Mouse (Mus musculus): ENCODE data around the gene Ssbp3. TPM values are rescaled to one million over a fixed set of nuclear protein-coding genes. Genes with fewer than 3 reads are reported as not detected.

The Ssbp3 gene
- polyA plus RNA-seq, 1 experiment, result 121 TPM

DNA sequence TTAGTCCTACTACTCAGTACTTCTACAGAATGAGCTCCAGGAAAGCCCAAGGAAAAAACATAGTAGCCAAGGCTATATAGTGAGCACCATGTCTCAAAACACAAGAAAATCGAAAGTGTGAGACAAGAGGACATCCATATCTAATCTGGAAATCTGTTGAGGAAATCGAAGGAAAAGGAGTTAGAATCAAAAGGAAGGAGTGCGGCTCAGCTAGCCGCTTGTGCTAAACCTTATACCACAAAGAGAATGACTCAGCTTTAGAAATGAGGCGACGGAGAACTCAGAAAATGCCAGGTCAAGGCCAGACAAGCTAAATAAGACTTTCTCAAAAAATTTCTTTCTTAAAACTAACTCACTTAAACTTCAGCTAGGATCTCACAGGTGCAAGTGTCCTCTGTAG, 131.8 kb downstream of the Ssbp3 start:
- no peak overlapping the region for H3K27ac ChIP-seq (ENCODE audit: insufficient read depth, low read length)
- H3K4me1 ChIP-seq (ENCODE audit: control insufficient read depth, insufficient read depth, low read length), result peaks cover 3% of the 10 kb centered on the region; the same call in 1 of the 2 replicates
- H3K4me3 ChIP-seq (ENCODE audit: insufficient read depth, low read length), result no peak overlapping the region
- TF ChIP-seq POLR2A (IDR thresholded peaks at IDR 0.05; ENCODE audit: extremely low read depth, insufficient read depth, low read length), result no peak
- no peak for TF ChIP-seq CTCF (IDR thresholded peaks at IDR 0.05; ENCODE audit: extremely low read depth, insufficient read depth, low read length)

DNA sequence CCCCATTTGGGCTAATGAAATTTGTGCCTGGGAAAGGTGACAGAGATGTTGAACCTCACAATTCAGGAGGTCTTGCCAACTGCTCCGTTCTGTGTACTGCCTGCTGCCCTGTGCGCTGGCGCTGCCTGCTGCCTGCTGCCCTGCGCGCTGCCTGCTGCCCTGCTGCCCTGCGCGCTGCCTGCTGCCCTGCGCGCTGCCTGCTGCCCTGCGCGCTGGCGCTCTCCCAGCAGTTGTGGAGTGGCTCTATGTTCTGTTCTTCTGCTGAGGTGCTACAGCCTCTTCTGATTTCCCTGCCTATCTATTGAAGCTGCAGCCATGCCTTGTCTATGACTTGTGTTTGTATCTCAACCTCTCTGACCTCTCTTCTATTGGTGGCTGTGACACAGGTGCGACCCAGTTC, 134.7 kb downstream of the Ssbp3 start:
- TF ChIP-seq CTCF (IDR thresholded peaks at IDR 0.05; ENCODE audit: extremely low read depth, insufficient read depth, low read length) (no peak), POLR2A (IDR thresholded peaks at IDR 0.05; ENCODE audit: extremely low read depth, insufficient read depth, low read length) (no peak)

DNA sequence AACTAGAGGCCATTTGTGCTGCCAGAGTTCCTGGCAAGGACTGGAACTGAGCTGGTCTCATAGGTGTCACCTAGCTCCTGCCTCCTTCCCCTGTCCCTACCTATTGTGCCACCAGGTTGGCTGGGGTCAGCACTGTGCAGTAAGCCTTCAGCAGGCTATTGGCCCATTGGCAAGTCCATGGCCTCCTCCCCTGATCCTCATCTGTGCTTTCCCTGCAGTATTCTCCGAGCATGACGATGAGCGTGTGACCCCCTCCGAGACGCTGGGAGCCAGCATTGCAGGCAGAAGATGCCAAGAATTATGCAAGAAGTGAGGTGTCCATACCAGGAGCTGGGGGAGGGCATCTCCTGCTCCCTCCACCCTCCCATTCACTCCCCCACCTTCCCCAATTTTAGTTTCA, 137.3 kb downstream of the Ssbp3 start:
- Histone ChIP-seq H3K27ac (ENCODE audit: insufficient read depth, low read length) (no peak overlapping the region), H3K4me1 (ENCODE audit: control insufficient read depth, insufficient read depth, low read length) (peaks cover 3% of the 10 kb centered on the region)
- TF ChIP-seq CTCF (IDR thresholded peaks at IDR 0.05; ENCODE audit: extremely low read depth, insufficient read depth, low read length), result no peak
- no peak for TF ChIP-seq POLR2A (IDR thresholded peaks at IDR 0.05; ENCODE audit: extremely low read depth, insufficient read depth, low read length)

More for the DNA sequence above, 134.7 kb downstream of the Ssbp3 start:
- Histone ChIP-seq H3K4me3 (ENCODE audit: insufficient read depth, low read length) (no peak overlapping the region), H3K27ac (ENCODE audit: insufficient read depth, low read length) (no peak overlapping the region), H3K4me1 (ENCODE audit: control insufficient read depth, insufficient read depth, low read length) (peaks cover 3% of the 10 kb centered on the region)

GRCm38 (mm10) chr4:107048568-107049162, 138.2 kb downstream of the Ssbp3 start:
- no peak for TF ChIP-seq POLR2A (IDR thresholded peaks at IDR 0.05; ENCODE audit: extremely low read depth, insufficient read depth, low read length)
- no peak for TF ChIP-seq CTCF (IDR thresholded peaks at IDR 0.05; ENCODE audit: extremely low read depth, insufficient read depth, low read length)
- Histone ChIP-seq H3K27ac (ENCODE audit: insufficient read depth, low read length) (no peak overlapping the region), H3K4me3 (ENCODE audit: insufficient read depth, low read length) (no peak overlapping the region)

More for the DNA sequence above, 137.3 kb downstream of the Ssbp3 start:
- H3K4me3 ChIP-seq (ENCODE audit: insufficient read depth, low read length), result no peak overlapping the region

GRCm38 (mm10) chr4:107051889-107052288, 141.4 kb downstream of the Ssbp3 start:
- peaks cover 2% of the 10 kb centered on the region; the same call in 1 of the 2 replicates for H3K4me1 ChIP-seq (ENCODE audit: control insufficient read depth, insufficient read depth, low read length)
- no peak overlapping the region for H3K4me3 ChIP-seq (ENCODE audit: insufficient read depth, low read length)
- TF ChIP-seq CTCF (IDR thresholded peaks at IDR 0.05; ENCODE audit: extremely low read depth, insufficient read depth, low read length) (no peak), POLR2A (IDR thresholded peaks at IDR 0.05; ENCODE audit: extremely low read depth, insufficient read depth, low read length) (no peak)
- no peak overlapping the region for H3K27ac ChIP-seq (ENCODE audit: insufficient read depth, low read length)

More at GRCm38 (mm10) chr4:107048568-107049162, 138.2 kb downstream of the Ssbp3 start:
- H3K4me1 ChIP-seq (ENCODE audit: control insufficient read depth, insufficient read depth, low read length), result peaks cover 3% of the 10 kb centered on the region

DNA sequence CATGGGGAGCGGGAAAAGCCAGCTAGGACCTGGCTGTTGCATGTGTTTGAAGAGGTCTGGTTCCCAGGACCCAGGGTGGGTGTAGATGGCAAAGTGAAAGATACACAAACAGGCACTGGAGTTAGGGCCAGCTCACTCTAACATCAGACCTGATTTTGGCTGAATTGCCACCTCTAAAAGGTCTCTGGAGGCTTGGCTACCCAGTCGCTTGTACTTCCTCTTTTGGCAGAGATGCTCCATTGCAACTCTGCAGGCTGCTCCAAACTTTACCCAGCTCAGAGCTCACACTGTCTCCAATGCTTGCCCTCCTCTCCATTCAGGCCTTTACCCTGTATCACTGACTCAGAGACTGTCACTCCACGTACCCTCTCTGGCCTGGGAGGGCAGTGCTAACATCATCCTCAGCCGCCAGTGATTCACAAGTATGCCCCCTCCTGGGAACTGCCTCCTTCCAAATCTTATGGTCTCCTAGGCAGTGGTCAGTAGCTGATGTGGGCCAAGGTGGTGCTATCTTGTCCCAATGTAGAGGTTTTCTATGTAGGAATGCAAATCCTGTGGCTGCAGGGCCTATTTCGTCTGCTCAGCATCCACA, 142.6 kb downstream of the Ssbp3 start:
- Histone ChIP-seq H3K27ac (ENCODE audit: insufficient read depth, low read length) (no peak overlapping the region), H3K4me3 (ENCODE audit: insufficient read depth, low read length) (no peak overlapping the region), H3K4me1 (ENCODE audit: control insufficient read depth, insufficient read depth, low read length) (no peaks in the 10 kb centered on the region)
- no peak for TF ChIP-seq CTCF (IDR thresholded peaks at IDR 0.05; ENCODE audit: extremely low read depth, insufficient read depth, low read length)
- TF ChIP-seq POLR2A (IDR thresholded peaks at IDR 0.05; ENCODE audit: extremely low read depth, insufficient read depth, low read length), result no peak

DNA sequence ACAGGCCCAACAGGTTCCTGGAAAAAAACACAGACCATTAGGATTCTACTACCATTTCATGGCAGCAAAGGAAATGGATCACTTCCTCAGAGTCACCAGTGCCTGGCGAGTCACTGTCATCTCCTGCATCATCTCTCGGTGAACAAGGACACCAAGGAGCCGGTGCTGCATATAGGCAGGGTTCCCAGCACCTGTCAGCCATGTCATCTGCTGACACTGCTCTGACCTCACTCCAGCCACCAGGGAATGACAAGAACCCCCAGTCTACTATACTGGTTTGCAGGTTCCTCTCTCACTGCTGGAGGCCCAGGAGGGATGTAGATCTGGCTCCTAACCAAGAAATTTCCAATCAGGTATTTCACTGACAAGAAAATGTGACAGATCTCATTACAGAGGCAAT, 145.6 kb downstream of the Ssbp3 start:
- H3K4me3 ChIP-seq (ENCODE audit: insufficient read depth, low read length), result no peak overlapping the region
- no peak for TF ChIP-seq CTCF (IDR thresholded peaks at IDR 0.05; ENCODE audit: extremely low read depth, insufficient read depth, low read length)
- TF ChIP-seq POLR2A (IDR thresholded peaks at IDR 0.05; ENCODE audit: extremely low read depth, insufficient read depth, low read length), result no peak

GRCm38 (mm10) chr4:107058346-107058745, 147.8 kb downstream of the Ssbp3 start:
- Histone ChIP-seq H3K4me3 (ENCODE audit: insufficient read depth, low read length) (no peak overlapping the region), H3K27ac (ENCODE audit: insufficient read depth, low read length) (no peak overlapping the region), H3K4me1 (ENCODE audit: control insufficient read depth, insufficient read depth, low read length) (no peaks in the 10 kb centered on the region; the same call in 1 of the 2 replicates)
- TF ChIP-seq CTCF (IDR thresholded peaks at IDR 0.05; ENCODE audit: extremely low read depth, insufficient read depth, low read length), result no peak
- no peak for TF ChIP-seq POLR2A (IDR thresholded peaks at IDR 0.05; ENCODE audit: extremely low read depth, insufficient read depth, low read length)

More for the DNA sequence above, 145.6 kb downstream of the Ssbp3 start:
- no peak overlapping the region for H3K27ac ChIP-seq (ENCODE audit: insufficient read depth, low read length)
- no peaks in the 10 kb centered on the region; the same call in 1 of the 2 replicates for H3K4me1 ChIP-seq (ENCODE audit: control insufficient read depth, insufficient read depth, low read length)

DNA sequence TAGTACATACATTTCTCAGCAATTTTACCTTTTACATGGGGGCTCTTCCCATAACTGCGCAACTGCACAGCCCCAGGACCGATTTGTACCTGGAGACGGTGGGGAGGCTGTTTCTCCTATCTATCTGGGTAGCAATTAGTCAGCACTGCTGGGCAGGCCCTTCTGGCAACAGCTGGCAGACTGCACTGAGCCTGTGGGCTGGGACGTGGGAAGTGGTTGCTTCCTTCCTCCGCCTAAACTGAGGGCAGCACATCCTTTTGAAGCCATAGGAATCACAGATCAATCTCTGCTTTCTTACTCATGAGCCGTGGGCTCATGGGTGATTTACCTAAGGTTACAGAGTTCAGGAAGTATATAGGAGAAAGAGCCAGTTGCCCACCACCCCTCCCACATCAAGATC, 148.3 kb downstream of the Ssbp3 start:
- Histone ChIP-seq H3K4me1 (ENCODE audit: control insufficient read depth, insufficient read depth, low read length) (no peaks in the 10 kb centered on the region; the same call in 1 of the 2 replicates), H3K4me3 (ENCODE audit: insufficient read depth, low read length) (no peak overlapping the region), H3K27ac (ENCODE audit: insufficient read depth, low read length) (no peak overlapping the region)
- TF ChIP-seq CTCF (IDR thresholded peaks at IDR 0.05; ENCODE audit: extremely low read depth, insufficient read depth, low read length), result no peak
- TF ChIP-seq POLR2A (IDR thresholded peaks at IDR 0.05; ENCODE audit: extremely low read depth, insufficient read depth, low read length), result no peak

DNA sequence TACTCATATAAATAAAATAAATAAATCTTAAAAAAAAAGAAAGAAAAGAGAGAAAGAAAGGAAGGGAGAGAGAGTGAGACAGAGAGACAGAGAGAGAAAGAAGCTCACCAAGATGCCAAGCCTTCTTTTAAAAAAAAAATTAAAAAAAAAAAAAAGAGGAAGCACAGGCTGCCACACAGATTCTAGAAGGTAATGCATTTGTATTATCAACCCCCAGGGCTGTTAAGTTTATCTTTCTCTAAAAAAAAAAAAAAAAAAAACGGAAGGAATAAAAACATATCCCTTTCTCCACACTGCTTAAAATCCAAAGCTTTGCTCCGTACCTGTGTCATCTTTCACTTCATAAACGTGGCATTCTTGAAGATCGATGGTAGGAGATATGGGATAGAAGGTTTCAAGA, 151.1 kb downstream of the Ssbp3 start:
- no peak overlapping the region for H3K27ac ChIP-seq (ENCODE audit: insufficient read depth, low read length)
- TF ChIP-seq CTCF (IDR thresholded peaks at IDR 0.05; ENCODE audit: extremely low read depth, insufficient read depth, low read length) (no peak), POLR2A (IDR thresholded peaks at IDR 0.05; ENCODE audit: extremely low read depth, insufficient read depth, low read length) (no peak)
- no peaks in the 10 kb centered on the region; the same call in 1 of the 2 replicates for H3K4me1 ChIP-seq (ENCODE audit: control insufficient read depth, insufficient read depth, low read length)
- no peak overlapping the region for H3K4me3 ChIP-seq (ENCODE audit: insufficient read depth, low read length)

Measured in cortical plate, adult 2 months (tissue).